Mouse (Mus musculus): ENCODE data around the gene Zfyve1. TPM values are rescaled to one million over a fixed set of nuclear protein-coding genes. Genes with fewer than 3 reads are reported as not detected.

The Zfyve1 gene
- polyA plus RNA-seq, 2 experiments, result 5.4 to 7.0 TPM

GRCm38 (mm10) chr12:83582106-83582505 is 14.9 kb downstream of the Zfyve1 start:
- Histone ChIP-seq H3K36me3 (replicated peaks; ENCODE audit: control insufficient read depth, insufficient read depth, low read depth) (no peaks in the 10 kb centered on the region; the same call in 1 of the 2 replicates), H3K4me1 (replicated peaks; ENCODE audit: control insufficient read depth in 2 of 2, insufficient read depth in 2 of 2, low read length in 1 of 2) (peaks cover 33 to 38% of the 10 kb centered on the region in 2 experiments), H3K9ac (replicated peaks) (no peak overlapping the region), H3K9me3 (ENCODE audit: control insufficient read depth, low read length) (no peaks in the 10 kb centered on the region), H3K4me3 (ENCODE audit: insufficient read depth in 1 of 2, low read depth in 2 of 2, low read length in 2 of 2) (no peak overlapping the region), H3K4me2 (ENCODE audit: low read depth) (no peak overlapping the region), H3K27me3 (ENCODE audit: control insufficient read depth, insufficient read depth, low read length) (no peaks in the 10 kb centered on the region), H3K27ac (no peak overlapping the region)
- WGBS (ENCODE audit: insufficient replicate concordance), result 79% methylated on average over 4 of the region's 4 CpGs
- DNase-seq (ENCODE audit: low read depth in 3 of 3, low spot score in 3 of 3), result no peak
- TF ChIP-seq EP300 (IDR thresholded peaks at IDR 0.05; ENCODE audit: low read depth), result no peak
- TF ChIP-seq CTCF (IDR thresholded peaks at IDR 0.05; ENCODE audit: low read depth), result no peak
- no peak for ATAC-seq (ENCODE audit: insufficient read depth)

- no peaks in the 10 kb centered on the region for H3K27me3 ChIP-seq (ENCODE audit: control insufficient read depth, insufficient read depth, low read length)
- H3K4me1 ChIP-seq (replicated peaks; ENCODE audit: control insufficient read depth in 2 of 2, insufficient read depth in 2 of 2, low read length in 1 of 2), result peaks cover 33 to 38% of the 10 kb centered on the region in 2 experiments
- H3K27ac ChIP-seq, result peak overlapping the region; percentile 36
- no peak overlapping the region for H3K9ac ChIP-seq (replicated peaks)
- H3K9me3 ChIP-seq (ENCODE audit: control insufficient read depth, low read length), result no peaks in the 10 kb centered on the region
- TF ChIP-seq EP300 (IDR thresholded peaks at IDR 0.05; ENCODE audit: low read depth) (no peak), CTCF (IDR thresholded peaks at IDR 0.05; ENCODE audit: low read depth) (no peak)
- no peaks in the 10 kb centered on the region; the same call in 1 of the 2 replicates for H3K36me3 ChIP-seq (replicated peaks; ENCODE audit: control insufficient read depth, insufficient read depth, low read depth)
- WGBS (ENCODE audit: insufficient replicate concordance), result 88% methylated on average over 3 of the region's 3 CpGs
- H3K4me3 ChIP-seq (ENCODE audit: insufficient read depth in 1 of 2, low read depth in 2 of 2, low read length in 2 of 2), result no peak overlapping the region
- ATAC-seq (ENCODE audit: insufficient read depth) (no peak), DNase-seq (ENCODE audit: low read depth in 3 of 3, low spot score in 3 of 3) (no peak)
- H3K4me2 ChIP-seq (ENCODE audit: low read depth), result no peak overlapping the region
These were observed 16.7 kb downstream of the Zfyve1 start for GRCm38 (mm10) chr12:83580283-83580682.

- peak overlapping the region; percentile 77 for H3K4me2 ChIP-seq (ENCODE audit: low read depth)
- H3K36me3 ChIP-seq (replicated peaks; ENCODE audit: control insufficient read depth, insufficient read depth, low read depth), result peaks cover 4% of the 10 kb centered on the region
- ATAC-seq (ENCODE audit: insufficient read depth), result peak; percentile 99
- peak overlapping the region; percentile 76 for H3K9ac ChIP-seq (replicated peaks)
- no peaks in the 10 kb centered on the region for H3K9me3 ChIP-seq (ENCODE audit: control insufficient read depth, low read length)
- peak overlapping the region; percentile 98 for H3K27ac ChIP-seq
- H3K4me1 ChIP-seq (replicated peaks; ENCODE audit: control insufficient read depth in 2 of 2, insufficient read depth in 2 of 2, low read length in 1 of 2), result peaks cover 33 to 38% of the 10 kb centered on the region in 2 experiments
- peak overlapping the region; percentile 19 to 38; a peak in 3 of 4 replicates for H3K4me3 ChIP-seq (ENCODE audit: insufficient read depth in 1 of 2, low read depth in 2 of 2, low read length in 2 of 2)
- WGBS (ENCODE audit: insufficient replicate concordance), result 10% methylated on average over 3 of the region's 3 CpGs
- TF ChIP-seq EP300 (IDR thresholded peaks at IDR 0.05; ENCODE audit: low read depth) (peak; percentile 84), CTCF (IDR thresholded peaks at IDR 0.05; ENCODE audit: low read depth) (0 out of 2 replicates have a peak, but pooled peaks have one; percentile 20)
- peak; percentile 84 to 92 (median 86) for DNase-seq (ENCODE audit: low read depth in 3 of 3, low spot score in 3 of 3)
- H3K27me3 ChIP-seq (ENCODE audit: control insufficient read depth, insufficient read depth, low read length), result no peaks in the 10 kb centered on the region
These were observed 18.0 kb downstream of the Zfyve1 start for GRCm38 (mm10) chr12:83578896-83579569.

- ATAC-seq (ENCODE audit: insufficient read depth), result no peak
- Histone ChIP-seq H3K27me3 (ENCODE audit: control insufficient read depth, insufficient read depth, low read length) (no peaks in the 10 kb centered on the region), H3K36me3 (replicated peaks; ENCODE audit: control insufficient read depth, insufficient read depth, low read depth) (peaks cover 4% of the 10 kb centered on the region), H3K4me3 (ENCODE audit: insufficient read depth in 1 of 2, low read depth in 2 of 2, low read length in 2 of 2) (peak overlapping the region in 1 of 2 experiments; percentile 38; a peak in 2 of 4 replicates), H3K9me3 (ENCODE audit: control insufficient read depth, low read length) (no peaks in the 10 kb centered on the region), H3K4me2 (ENCODE audit: low read depth) (peak overlapping the region; percentile 77), H3K9ac (replicated peaks) (peak overlapping the region; percentile 76), H3K4me1 (replicated peaks; ENCODE audit: control insufficient read depth in 2 of 2, insufficient read depth in 2 of 2, low read length in 1 of 2) (peaks cover 33 to 38% of the 10 kb centered on the region in 2 experiments), H3K27ac (peak overlapping the region; percentile 98)
- WGBS (ENCODE audit: insufficient replicate concordance), result 73% methylated on average over 2 of the region's 2 CpGs
- no peak for DNase-seq (ENCODE audit: low read depth in 3 of 3, low spot score in 3 of 3)
- TF ChIP-seq EP300 (IDR thresholded peaks at IDR 0.05; ENCODE audit: low read depth) (no peak), CTCF (IDR thresholded peaks at IDR 0.05; ENCODE audit: low read depth) (no peak)
These were observed 18.7 kb downstream of the Zfyve1 start for GRCm38 (mm10) chr12:83578356-83578755.

GRCm38 (mm10) chr12:83577445-83577844 is 19.6 kb downstream of the Zfyve1 start:
- H3K9me3 ChIP-seq (ENCODE audit: control insufficient read depth, low read length), result no peaks in the 10 kb centered on the region
- ATAC-seq (ENCODE audit: insufficient read depth) (no peak), DNase-seq (ENCODE audit: low read depth in 3 of 3, low spot score in 3 of 3) (no peak)
- H3K36me3 ChIP-seq (replicated peaks; ENCODE audit: control insufficient read depth, insufficient read depth, low read depth), result peaks cover 6% of the 10 kb centered on the region
- no peaks in the 10 kb centered on the region for H3K27me3 ChIP-seq (ENCODE audit: control insufficient read depth, insufficient read depth, low read length)
- H3K9ac ChIP-seq (replicated peaks), result no peak overlapping the region
- no peak overlapping the region for H3K4me3 ChIP-seq (ENCODE audit: insufficient read depth in 1 of 2, low read depth in 2 of 2, low read length in 2 of 2)
- TF ChIP-seq EP300 (IDR thresholded peaks at IDR 0.05; ENCODE audit: low read depth), result no peak
- TF ChIP-seq CTCF (IDR thresholded peaks at IDR 0.05; ENCODE audit: low read depth), result no peak
- H3K4me2 ChIP-seq (ENCODE audit: low read depth), result no peak overlapping the region
- peak overlapping the region; percentile 98 for H3K27ac ChIP-seq
- peaks cover 33 to 38% of the 10 kb centered on the region in 2 experiments for H3K4me1 ChIP-seq (replicated peaks; ENCODE audit: control insufficient read depth in 2 of 2, insufficient read depth in 2 of 2, low read length in 1 of 2)
- 90% methylated on average over 5 of the region's 5 CpGs for WGBS (ENCODE audit: insufficient replicate concordance)
